Comparison of ENCODE assay signal across 11 mouse cellular contexts in genomic region chr19:33100031-33100430, GRCm38 (mm10).
DNase-seq lines count a peak whose midpoint lies in the region; ATAC-seq lines count a peak whose summit lies in the region.
"Had no signal": no experiment of that assay in that cellular context is flagged by ENCODE, and none has a peak within 500 bp of the region (broad histone marks: within the 10 kb centered on the region; RNA-seq: fewer than 3 reads in every experiment).

No protein-coding gene starts in this region.

- no peak overlapping the region for H3K4me2 ChIP-seq in liver, embryonic 12.5 days
- H3K4me2 ChIP-seq in intestine, embryonic 15.5 days (replicated peaks): no peak overlapping the region
- H3K4me2 ChIP-seq: lung, embryonic 15.5 days had no signal

- ATAC-seq in liver, embryonic 12.5 days: no peak
- ATAC-seq in intestine, embryonic 15.5 days: peak; percentile 62

- H3K9me3 ChIP-seq in liver, embryonic 12.5 days (replicated peaks): no peaks in the 10 kb centered on the region
- no peaks in the 10 kb centered on the region for H3K9me3 ChIP-seq in intestine, embryonic 15.5 days
- H3K9me3 ChIP-seq: lung, embryonic 15.5 days had no signal

- DNase-seq in adrenal gland, adult 2 months: peak; percentile 44
- no peak for DNase-seq in adrenal gland, adult 8-10 months
- DNase-seq in liver: peak; percentile 31
- DNase-seq in retina, adult 2 months (ENCODE audit: low read depth, low spot score): peak; percentile 25
- DNase-seq in spleen, postnatal 4 days (ENCODE audit: low spot score in 2 of 2): no peak
- no peak for DNase-seq in cerebellum, adult 8-10 months
- DNase-seq: cerebellum, postnatal 25 days; kidney, adult 18-20 months had no signal

- H3K4me1 ChIP-seq in liver, embryonic 12.5 days: peaks cover 38% of the 10 kb centered on the region
- H3K4me1 ChIP-seq in intestine, embryonic 15.5 days (replicated peaks): peaks cover 5% of the 10 kb centered on the region; the same call in 1 of the 2 replicates

- no peaks in the 10 kb centered on the region for H3K36me3 ChIP-seq in liver, embryonic 12.5 days
- no peaks in the 10 kb centered on the region for H3K36me3 ChIP-seq in intestine, embryonic 15.5 days
- H3K36me3 ChIP-seq: lung, embryonic 15.5 days had no signal

- WGBS in liver, embryonic 12.5 days (ENCODE audit: insufficient replicate concordance): 34% methylated on average over 4 of the region's 4 CpGs
- WGBS in intestine, embryonic 15.5 days: 46% methylated on average over 4 of the region's 4 CpGs

- no peaks in the 10 kb centered on the region for H3K27me3 ChIP-seq in liver, embryonic 12.5 days (replicated peaks)
- H3K27me3 ChIP-seq in intestine, embryonic 15.5 days (replicated peaks): no peaks in the 10 kb centered on the region
- H3K27me3 ChIP-seq: lung, embryonic 15.5 days had no signal

- H3K9ac ChIP-seq in liver, embryonic 12.5 days: no peak overlapping the region
- H3K9ac ChIP-seq in intestine, embryonic 15.5 days: no peak overlapping the region
- H3K9ac ChIP-seq: lung, embryonic 15.5 days had no signal

- no peak overlapping the region for H3K27ac ChIP-seq in liver, embryonic 12.5 days
- H3K27ac ChIP-seq in intestine, embryonic 15.5 days: no peak overlapping the region
- H3K27ac ChIP-seq: lung, embryonic 15.5 days had no signal

- H3K4me3 ChIP-seq in liver, embryonic 12.5 days: no peak overlapping the region
- no peak overlapping the region for H3K4me3 ChIP-seq in intestine, embryonic 15.5 days (replicated peaks)
- H3K4me3 ChIP-seq: lung, embryonic 15.5 days had no signal

Comparison
In these comparisons a context has a peak if more than half of its experiments do, and no peak if none do; other contexts are left out.
1. DNase-seq: peak in adrenal gland, adult 2 months (single experiment), liver (single experiment) and retina, adult 2 months (single experiment); none in adrenal gland, adult 8-10 months (single experiment), spleen, postnatal 4 days (0 of 2) and cerebellum, adult 8-10 months (single experiment).